Mouse (Mus musculus) cortical plate, adult 2 months (tissue): ENCODE measurements around the gene B4galt7.

Source experiments
- CTCF ChIP-seq: fragments of 200-500 bp; IDR thresholded peaks from 2 replicates; pipeline ENCODE4 v1.5.1; 2011; ENCODE audit warnings: mild to moderate bottlenecking, control low read depth, low read length; ENCODE audit not compliant: insufficient read depth; ENCODE audit errors: extremely low read depth
- POLR2A ChIP-seq: fragments of 200-500 bp; IDR thresholded peaks from 2 replicates; pipeline ENCODE4 v1.6.1; 2011; ENCODE audit warnings: mild to moderate bottlenecking, low read length, control low read depth; ENCODE audit not compliant: insufficient read depth; ENCODE audit errors: extremely low read depth

- no peak for TF ChIP-seq CTCF
- TF ChIP-seq POLR2A = no peak
These were observed 7.7 kb upstream of the B4galt7 start for GRCm38 (mm10) chr13:55591961-55592490.
